Mouse (Mus musculus): ENCODE results near the gene Gstcd.

GRCm38 (mm10) chr3:133052068-133052467 lies 39.8 kb downstream of the Gstcd start:
- TF ChIP-seq ZNF384 (IDR thresholded peaks at IDR 0.05; ENCODE audit: low read depth, low read length) (no peak), CHD2 (IDR thresholded peaks at IDR 0.05; ENCODE audit: low read depth, low read length) (no peak)
